Mouse (Mus musculus) left cerebral cortex, adult 2 months (tissue): ENCODE measurements around the gene Vstm5. TPM values are rescaled to one million over a fixed set of nuclear protein-coding genes. Genes with fewer than 3 reads are reported as not detected.

ENCODE experiments used
- DNase-seq, 2 experiments: peaks; one replicate each; pipeline ENCODE4 v3.0.0; 2021 to 2022; ENCODE audit warnings: low spot score in 2 of 2, mixed read lengths in 1 of 2; ENCODE audit errors: extremely low spot score in 1 of 2
- H3K27ac ChIP-seq: fragments of 200-600 bp; 2 replicates; pipeline ENCODE4 v1.8.1; 2022
- H3K4me3 ChIP-seq: fragments of 200-600 bp; 2 replicates; pipeline ENCODE4 v1.8.1; 2022
- CTCF ChIP-seq: fragments of 200-600 bp; IDR thresholded peaks from 2 replicates; pipeline ENCODE4 v1.8.1; 2022; ENCODE audit warnings: antibody characterized with exemption, mild to moderate bottlenecking, moderate library complexity
- intact Hi-C: fragments of 180-260 bp; cut with DNase I; formaldehyde crosslinking; loops from one replicate; pipeline ENCODE4 v1.15.1; 2025
- total RNA-seq, 2 experiments: library from RNA; stranded (reverse); gene quantifications; 2 replicates each; pipeline ENCODE4 v1.2.3; 2021

Gene Vstm5
- total RNA-seq, 2 experiments from 2014 or later = 7.6 to 9.2 TPM

- no peak overlapping the region for H3K27ac ChIP-seq
- intact Hi-C loops = no loop called here
- no peak for DNase-seq
- H3K4me3 ChIP-seq = no peak overlapping the region
- no peak for TF ChIP-seq CTCF
These were observed 35.1 kb downstream of the Vstm5 start for GRCm38 (mm10) chr9:15273981-15274380.

- no peak overlapping the region for H3K27ac ChIP-seq
- TF ChIP-seq CTCF = no peak
- no peak overlapping the region for H3K4me3 ChIP-seq
- intact Hi-C loops = no loop called here
- DNase-seq = no peak
These were observed 38.0 kb downstream of the Vstm5 start for GRCm38 (mm10) chr9:15276855-15277254.

DNA sequence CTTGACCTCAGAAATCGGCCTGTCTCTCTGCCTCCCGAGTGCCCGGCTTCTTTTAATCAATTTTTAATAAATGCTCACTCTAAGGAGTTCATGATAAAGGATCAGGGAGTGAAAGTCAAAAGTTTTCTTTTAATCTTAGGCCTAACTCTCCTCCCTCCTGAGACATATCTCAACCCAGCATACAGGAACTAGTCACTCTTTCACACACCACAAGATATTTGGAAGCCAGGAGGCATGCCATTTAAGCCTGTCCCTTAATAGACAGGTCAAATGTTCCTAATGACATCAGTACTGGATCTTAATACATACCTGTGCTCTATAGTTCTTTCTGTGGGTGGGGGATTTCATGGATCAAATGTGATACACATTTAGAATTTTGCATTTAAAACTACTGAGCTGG is 39.5 kb downstream of the Vstm5 start:
- no peak for DNase-seq
- TF ChIP-seq CTCF = no peak
- H3K4me3 ChIP-seq = no peak overlapping the region
- no peak overlapping the region for H3K27ac ChIP-seq
- intact Hi-C loops = loop anchor here (2.0 kb wide), 1 partner anchor 28 kb away; the partner anchor contains the start of genes 4931406C07Rik and Taf1d

- Histone ChIP-seq H3K27ac (peak overlapping the region; percentile 90), H3K4me3 (peak overlapping the region; percentile 74)
- DNase-seq = no peak
- intact Hi-C loops = loop anchor here (2.0 kb wide), 1 partner anchor 28 kb away; the partner anchor contains the start of genes 4931406C07Rik and Taf1d
- TF ChIP-seq CTCF = no peak
These were observed 40.3 kb downstream of the Vstm5 start for GRCm38 (mm10) chr9:15279139-15279648.

- peak; percentile 93 to 95 for DNase-seq
- peak within 1 kb of the TSS; percentile 90 for H3K27ac ChIP-seq
- peak within 1 kb of the TSS; percentile 74 for H3K4me3 ChIP-seq
- TF ChIP-seq CTCF = no peak; the same call in 1 of the 2 replicates
- intact Hi-C loops = loop anchor here (2.0 kb wide), 1 partner anchor 27 kb away; the partner anchor contains the start of genes 4931406C07Rik and Taf1d
These were observed 41.0 kb downstream of the Vstm5 start, which contains the start of gene Med17 for GRCm38 (mm10) chr9:15279649-15280490. TSS of gene Med17 (minus strand) at chr9:15279931.

- intact Hi-C loops = no loop called here
- Histone ChIP-seq H3K27ac (peak overlapping the region; percentile 90), H3K4me3 (peak overlapping the region; percentile 74)
- DNase-seq = no peak
- no peak for TF ChIP-seq CTCF
These were observed 41.6 kb downstream of the Vstm5 start for GRCm38 (mm10) chr9:15280491-15280879.

GRCm38 (mm10) chr9:15285443-15285842 is 46.6 kb downstream of the Vstm5 start:
- Histone ChIP-seq H3K27ac (no peak overlapping the region), H3K4me3 (no peak overlapping the region)
- no peak for DNase-seq
- peak; percentile 27 for TF ChIP-seq CTCF
- intact Hi-C loops = no loop called here

GRCm38 (mm10) chr9:15287846-15288245 is 49.0 kb downstream of the Vstm5 start:
- no peak for DNase-seq
- intact Hi-C loops = no loop called here
- no peak overlapping the region for H3K27ac ChIP-seq
- H3K4me3 ChIP-seq = no peak overlapping the region
- TF ChIP-seq CTCF = no peak; the same call in 1 of the 2 replicates

DNA sequence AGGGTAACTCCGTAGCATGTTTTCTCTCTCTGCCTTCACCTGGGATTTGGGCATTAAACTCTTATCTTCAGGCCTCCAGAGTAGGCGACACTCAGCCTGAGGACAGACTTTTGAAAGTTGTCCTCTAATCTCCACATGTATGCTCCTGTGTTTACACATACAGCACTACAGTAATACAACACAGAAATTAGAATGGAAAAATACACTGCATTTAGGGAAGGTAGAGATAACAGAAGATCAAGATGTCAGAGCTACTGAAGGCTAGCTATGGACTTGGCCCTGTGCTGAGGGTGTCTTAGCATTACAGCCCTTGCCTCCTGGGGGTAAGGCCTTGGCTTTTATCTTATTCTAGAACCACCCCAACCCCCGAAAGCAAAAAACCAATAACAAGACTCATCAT is 49.6 kb downstream of the Vstm5 start:
- intact Hi-C loops = no loop called here
- TF ChIP-seq CTCF = no peak
- Histone ChIP-seq H3K4me3 (no peak overlapping the region), H3K27ac (no peak overlapping the region)
- DNase-seq = no peak

DNA sequence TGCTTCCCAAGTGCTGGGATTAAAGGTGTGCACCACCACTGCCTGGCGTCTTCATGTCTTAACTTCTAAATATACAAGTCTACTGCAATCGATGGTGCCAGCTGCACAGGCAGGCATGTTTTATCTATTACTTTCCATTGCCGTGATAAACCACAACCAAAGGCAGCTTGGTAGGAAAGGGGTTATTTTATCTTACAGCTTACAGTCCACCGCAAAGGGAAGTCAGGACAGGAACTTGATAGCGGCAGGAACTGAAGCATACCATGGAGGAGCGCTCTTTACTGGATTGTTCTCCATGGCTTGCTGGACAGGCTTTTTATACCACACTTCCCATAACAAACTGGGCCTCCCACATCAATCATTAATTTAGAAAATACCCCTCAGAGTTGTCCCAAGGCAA is 50.4 kb downstream of the Vstm5 start:
- H3K27ac ChIP-seq = no peak overlapping the region
- DNase-seq = no peak
- TF ChIP-seq CTCF = no peak
- intact Hi-C loops = no loop called here
- H3K4me3 ChIP-seq = no peak overlapping the region

GRCm38 (mm10) chr9:15297112-15297511 is 58.3 kb downstream of the Vstm5 start:
- H3K4me3 ChIP-seq = no peak overlapping the region
- no peak overlapping the region for H3K27ac ChIP-seq
- TF ChIP-seq CTCF = no peak
- DNase-seq = no peak
- intact Hi-C loops = no loop called here

DNA sequence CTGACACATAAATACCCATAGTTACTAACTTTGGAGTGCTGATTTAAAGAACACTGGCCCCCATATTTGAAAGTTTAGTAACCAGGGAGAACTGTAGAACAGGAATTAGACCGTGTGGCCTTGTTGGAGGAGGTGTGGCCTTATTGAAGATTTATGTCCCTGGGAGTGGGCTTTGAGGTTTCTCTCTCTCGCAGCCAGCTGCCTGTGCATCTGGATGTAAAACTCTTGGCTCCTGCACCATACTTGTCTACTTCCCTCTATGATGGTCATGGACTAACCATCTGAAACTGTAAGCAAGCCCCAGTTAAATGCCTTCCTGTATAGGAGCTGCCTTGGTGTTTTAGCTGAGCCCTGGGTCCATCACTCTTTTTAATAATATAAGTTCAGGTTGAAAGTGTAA is 59.6 kb downstream of the Vstm5 start:
- intact Hi-C loops = no loop called here

More for the DNA sequence above, 59.6 kb downstream of the Vstm5 start:
- no peak for TF ChIP-seq CTCF
- Histone ChIP-seq H3K4me3 (no peak overlapping the region), H3K27ac (no peak overlapping the region)
- no peak for DNase-seq
